Mouse (Mus musculus) hindbrain, postnatal 0 days (tissue): Measurements from ENCODE around the gene Mnat1. TPM values are rescaled to one million over a fixed set of nuclear protein-coding genes. Genes with fewer than 3 reads are reported as not detected.
"Not testable (repeated sequence)": the region's sequence is repeated elsewhere in the genome, so short reads cannot be mapped to it uniquely, and the experiment has no call there.

Experiments used
- ATAC-seq: fragments of 200-750 bp; cut with Nextera tagmentation; 2 replicates; pipeline ENCODE4 v1.8.0; 2017; ENCODE audit warnings: mild to moderate bottlenecking, moderate TSS enrichment, moderate library complexity
- DNase-seq: peaks from one replicate; pipeline ENCODE4 v3.0.0-alpha.2; 2015; ENCODE audit warnings: low spot score
- H3K27ac ChIP-seq: fragments of 300-500 bp; sonication (generic); 2 replicates; pipeline ENCODE4 v1.5.1; 2014; ENCODE audit warnings: mild to moderate bottlenecking
- H3K27me3 ChIP-seq: fragments of 300-500 bp; sonication (generic); 2 replicates; pipeline ENCODE4 v1.6.1; 2014; ENCODE audit warnings: low read length, mixed read lengths; ENCODE audit not compliant: insufficient read depth
- H3K36me3 ChIP-seq: fragments of 300-500 bp; sonication (generic); 2 replicates; pipeline ENCODE4 v1.6.1; 2014; ENCODE audit warnings: low read length, mixed read lengths; ENCODE audit not compliant: insufficient read depth
- H3K4me1 ChIP-seq: fragments of 300-500 bp; sonication (generic); 2 replicates; pipeline ENCODE4 v1.6.1; 2014; ENCODE audit warnings: antibody characterized with exemption, low read length, mixed read lengths; ENCODE audit not compliant: insufficient read depth
- H3K4me2 ChIP-seq: fragments of 300-500 bp; sonication (generic); 2 replicates; pipeline ENCODE4 v1.6.1; 2014; ENCODE audit warnings: low read depth, mild to moderate bottlenecking, low read length, moderate library complexity, mixed read lengths
- H3K4me3 ChIP-seq: fragments of 300-500 bp; sonication (generic); 2 replicates; pipeline ENCODE4 v1.5.1; 2014; ENCODE audit warnings: low read length
- H3K9ac ChIP-seq: fragments of 300-500 bp; sonication (generic); replicated peaks from 2 replicates; pipeline ENCODE4 v1.6.1; 2014; ENCODE audit warnings: mild to moderate bottlenecking, low read length, moderate library complexity, mixed read lengths
- H3K9me3 ChIP-seq: fragments of 300-500 bp; sonication (generic); 2 replicates; pipeline ENCODE4 v1.6.1; 2016; ENCODE audit warnings: low read length, mixed read lengths
- CTCF ChIP-seq: IDR thresholded peaks from 2 replicates; pipeline ENCODE4 v1.5.1; 2016; ENCODE audit warnings: antibody characterized with exemption, control low read depth, low read depth
- WGBS: fragments of 180-500 bp; shearing (Covaris S2); extraction: QIAGEN DNeasy Blood & Tissue Kit; methylation state at CpG from one replicate; pipeline ENCODE4 v1.1.7; 2014; 5-methylcytosine and 5-hydroxymethylcytosine counted together
- polyA plus RNA-seq: library from polyadenylated mRNA; unstranded; fragments of >200 nt; fragmentation: Nextera tagmentation; extraction: Ambion mirVana; gene quantifications from 2 replicates; pipeline ENCODE4 v1.2.1, GENCODE M21; 2015
- total RNA-seq: library from RNA; depleted of rRNA; stranded (reverse); fragments of >200 nt; gene quantifications from 2 replicates; pipeline ENCODE4 v1.2.3, GENCODE M21; 2014

Mnat1 gene
- total and polyA plus RNA-seq, 2 experiments from 2014 or later = 17.4 to 17.6 TPM

DNA sequence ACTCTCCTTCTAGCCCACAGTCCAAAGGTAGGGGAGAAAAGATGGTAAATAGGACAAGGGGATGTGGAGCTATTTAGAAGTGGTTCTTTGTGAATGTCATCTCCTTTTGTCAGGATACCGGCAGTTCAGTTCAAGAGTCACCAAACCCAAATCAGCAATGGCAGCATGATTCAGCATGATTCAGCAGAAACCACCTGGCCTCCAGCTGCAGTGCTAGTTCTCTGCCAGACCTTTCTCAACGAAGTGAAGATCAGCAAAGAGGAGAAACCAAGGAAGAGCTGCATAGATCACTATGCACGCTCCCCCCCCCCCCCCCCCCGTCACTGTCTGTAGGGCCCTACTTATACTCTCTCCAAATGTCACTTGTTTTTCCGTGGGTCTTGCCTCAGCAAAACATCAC is 34.6 kb upstream of the Mnat1 start:
- no peak overlapping the region for H3K27ac ChIP-seq
- no peak overlapping the region for H3K4me2 ChIP-seq
- no peak overlapping the region for H3K9ac ChIP-seq
- 80% methylated on average over 5 of the region's 5 CpGs for WGBS
- no peaks in the 10 kb centered on the region for H3K27me3 ChIP-seq
- no peaks in the 10 kb centered on the region for H3K4me1 ChIP-seq
- no peak for TF ChIP-seq CTCF
- ATAC-seq (no peak), DNase-seq (no peak)
- no peaks in the 10 kb centered on the region for H3K9me3 ChIP-seq
- H3K36me3 ChIP-seq = no peaks in the 10 kb centered on the region
- H3K4me3 ChIP-seq = no peak overlapping the region

- no peak for TF ChIP-seq CTCF
- Histone ChIP-seq H3K27me3 (no peaks in the 10 kb centered on the region), H3K4me1 (no peaks in the 10 kb centered on the region), H3K9me3 (no peaks in the 10 kb centered on the region), H3K27ac (no peak overlapping the region), H3K9ac (no peak overlapping the region), H3K36me3 (no peaks in the 10 kb centered on the region), H3K4me3 (no peak overlapping the region), H3K4me2 (no peak overlapping the region)
- no peak for DNase-seq
- 81% methylated on average over 7 of the region's 7 CpGs for WGBS
- no peak for ATAC-seq
Measured at GRCm38 (mm10) chr12:73090672-73091335, 32.7 kb upstream of the Mnat1 start.

DNA sequence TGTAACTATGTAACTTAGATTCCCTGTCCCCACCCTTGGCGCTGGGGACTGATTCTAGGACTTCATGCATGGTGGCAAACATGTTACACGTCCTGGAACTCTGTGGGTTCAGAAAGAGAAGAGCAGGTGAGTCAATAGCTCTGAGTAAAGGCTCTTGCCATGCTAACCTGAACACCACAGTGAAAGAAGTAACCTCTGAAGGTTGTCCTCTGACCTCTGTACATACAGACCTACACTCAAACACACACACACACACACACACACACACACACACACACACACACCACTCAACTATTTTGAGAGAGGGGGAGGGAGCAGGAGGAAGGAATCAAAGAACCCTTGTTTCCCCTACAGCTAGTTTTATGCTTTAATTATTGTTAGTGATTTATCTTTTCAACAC is 29.3 kb upstream of the Mnat1 start:
- Histone ChIP-seq H3K4me3 (no peak overlapping the region), H3K27ac (no peak overlapping the region), H3K27me3 (no peaks in the 10 kb centered on the region), H3K36me3 (no peaks in the 10 kb centered on the region), H3K4me2 (no peak overlapping the region), H3K9ac (no peak overlapping the region), H3K4me1 (no peaks in the 10 kb centered on the region), H3K9me3 (no peaks in the 10 kb centered on the region)
- no peak for DNase-seq
- WGBS = 88% methylated on average over 2 of the region's 2 CpGs
- no peak for ATAC-seq
- no peak for TF ChIP-seq CTCF

DNA sequence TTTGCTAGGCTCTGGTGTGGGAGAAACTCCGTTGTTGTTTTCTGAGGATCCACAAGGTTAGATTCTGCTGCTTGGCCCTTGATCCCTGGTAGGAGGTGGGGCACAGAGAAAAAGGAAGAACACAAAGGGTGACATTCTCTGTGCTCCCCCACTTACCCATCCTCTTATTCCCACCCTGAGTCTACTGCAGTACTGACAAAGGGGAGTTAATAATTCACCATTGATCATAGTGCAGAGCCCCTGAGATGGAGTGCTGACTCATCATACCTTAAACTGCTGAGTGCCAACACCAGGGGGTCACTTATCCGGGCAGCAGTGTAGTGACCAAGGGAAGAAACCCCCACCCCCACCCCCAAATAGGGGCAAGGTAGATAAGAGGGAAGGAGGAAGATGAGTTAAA is 28.9 kb upstream of the Mnat1 start:
- no peaks in the 10 kb centered on the region for H3K4me1 ChIP-seq
- H3K4me3 ChIP-seq = no peak overlapping the region
- no peaks in the 10 kb centered on the region for H3K36me3 ChIP-seq
- no peaks in the 10 kb centered on the region for H3K9me3 ChIP-seq
- 23% methylated on average over 2 of the region's 2 CpGs for WGBS
- H3K9ac ChIP-seq = no peak overlapping the region
- no peak for TF ChIP-seq CTCF
- no peak overlapping the region for H3K27ac ChIP-seq
- H3K4me2 ChIP-seq = no peak overlapping the region
- H3K27me3 ChIP-seq = no peaks in the 10 kb centered on the region
- ATAC-seq (no peak), DNase-seq (no peak)

GRCm38 (mm10) chr12:73096177-73096576 is 27.3 kb upstream of the Mnat1 start:
- not testable (repeated sequence) for H3K9ac ChIP-seq, H3K27ac ChIP-seq, ATAC-seq, H3K9me3 ChIP-seq, H3K4me3 ChIP-seq, DNase-seq, H3K4me2 ChIP-seq, H3K36me3 ChIP-seq, H3K27me3 ChIP-seq, H3K4me1 ChIP-seq
- 90% methylated on average over 5 of the region's 5 CpGs for WGBS

GRCm38 (mm10) chr12:73098593-73098992 is 24.9 kb upstream of the Mnat1 start:
- Histone ChIP-seq H3K4me1 (no peaks in the 10 kb centered on the region), H3K36me3 (no peaks in the 10 kb centered on the region; the same call in 1 of the 2 replicates), H3K4me2 (no peak overlapping the region), H3K27me3 (no peaks in the 10 kb centered on the region), H3K4me3 (no peak overlapping the region), H3K9me3 (0 out of 2 replicates have a peak, but pooled peaks cover 3% of the 10 kb centered on the region), H3K9ac (no peak overlapping the region), H3K27ac (no peak overlapping the region)
- TF ChIP-seq CTCF = no peak
- DNase-seq (no peak), ATAC-seq (no peak)
- 89% methylated on average over 4 of the region's 4 CpGs for WGBS

- Histone ChIP-seq H3K9ac (no peak overlapping the region), H3K4me2 (no peak overlapping the region), H3K36me3 (no peaks in the 10 kb centered on the region; the same call in 1 of the 2 replicates), H3K4me3 (no peak overlapping the region), H3K27ac (no peak overlapping the region), H3K27me3 (no peaks in the 10 kb centered on the region), H3K9me3 (0 out of 2 replicates have a peak, but pooled peaks cover 3% of the 10 kb centered on the region), H3K4me1 (no peaks in the 10 kb centered on the region)
- DNase-seq (no peak), ATAC-seq (no peak)
- no peak for TF ChIP-seq CTCF
- WGBS = 92% methylated on average over 12 of the region's 12 CpGs
Measured at GRCm38 (mm10) chr12:73103713-73104112, 19.8 kb upstream of the Mnat1 start.
